Comparison of ENCODE assay signal across 14 mouse cellular contexts in genomic region chr2:38040845-38041244, GRCm38 (mm10).
DNase-seq lines count a peak whose midpoint lies in the region; ATAC-seq lines count a peak whose summit lies in the region.
"Had no signal": no experiment of that assay in that cellular context is flagged by ENCODE, and none has a peak within 500 bp of the region (broad histone marks: within the 10 kb centered on the region; RNA-seq: fewer than 3 reads in every experiment).

No protein-coding gene starts in this region.

- peaks cover 31% of the 10 kb centered on the region for H3K4me1 ChIP-seq in midbrain, embryonic 10.5 days
- H3K4me1 ChIP-seq in midbrain, embryonic 15.5 days: 0 out of 2 replicates have a peak, but pooled peaks cover 4% of the 10 kb centered on the region
- H3K4me1 ChIP-seq in embryonic facial prominence, embryonic 10.5 days: 0 out of 2 replicates have a peak, but pooled peaks cover 4% of the 10 kb centered on the region
- H3K4me1 ChIP-seq in kidney, embryonic 14.5 days (ENCODE audit: control insufficient read depth, insufficient read depth, low read length): 0 out of 2 replicates have a peak, but pooled peaks cover 3% of the 10 kb centered on the region
- H3K4me1 ChIP-seq: heart, embryonic 15.5 days; intestine, embryonic 15.5 days; lung, embryonic 15.5 days had no signal

- DNase-seq in midbrain, embryonic 10.5 days (ENCODE audit: low spot score): peak; percentile 50
- peak; percentile 38 for DNase-seq in embryonic facial prominence, embryonic 10.5 days (ENCODE audit: low spot score)
- DNase-seq in retina, embryonic 14.5 days (ENCODE audit: low spot score): peak; percentile 77
- no peak for DNase-seq in thymus, postnatal 25 days
- DNase-seq in lung, postnatal 14 days: no peak
- DNase-seq: gastrocnemius, postnatal 36 days; liver had no signal

- 22% methylated on average over 3 of the region's 3 CpGs for WGBS in midbrain, embryonic 10.5 days
- 24% methylated on average over 3 of the region's 3 CpGs for WGBS in midbrain, embryonic 15.5 days
- 35% methylated on average over 3 of the region's 3 CpGs for WGBS in embryonic facial prominence, embryonic 10.5 days
- WGBS in kidney, embryonic 14.5 days: 29% methylated on average over 3 of the region's 3 CpGs

- ATAC-seq in midbrain, embryonic 15.5 days (replicated peaks): no peak
- peak; percentile 94 for ATAC-seq in kidney, embryonic 14.5 days (ENCODE audit: low FRiP score, low TSS enrichment)
- ATAC-seq: intestine, embryonic 15.5 days had no signal

- H3K4me3 ChIP-seq in midbrain, embryonic 10.5 days: no peak overlapping the region
- H3K4me3 ChIP-seq in midbrain, embryonic 15.5 days: no peak overlapping the region
- no peak overlapping the region for H3K4me3 ChIP-seq in embryonic facial prominence, embryonic 10.5 days
- no peak overlapping the region for H3K4me3 ChIP-seq in kidney, embryonic 14.5 days (ENCODE audit: low read length)
- H3K4me3 ChIP-seq: heart, embryonic 15.5 days; intestine, embryonic 15.5 days; lung, embryonic 15.5 days; midbrain, embryonic 12.5 days had no signal

- H3K27ac ChIP-seq in midbrain, embryonic 10.5 days (replicated peaks): peak overlapping the region; percentile 53
- H3K27ac ChIP-seq in midbrain, embryonic 15.5 days: no peak overlapping the region
- H3K27ac ChIP-seq in embryonic facial prominence, embryonic 10.5 days (replicated peaks): no peak overlapping the region
- H3K27ac ChIP-seq in kidney, embryonic 14.5 days (ENCODE audit: low read depth, low read length): no peak overlapping the region
- H3K27ac ChIP-seq: heart, embryonic 15.5 days; intestine, embryonic 15.5 days; lung, embryonic 15.5 days; midbrain, embryonic 12.5 days; stomach, postnatal 0 days had no signal

- H3K4me2 ChIP-seq in midbrain, embryonic 15.5 days: no peak overlapping the region
- H3K4me2 ChIP-seq in kidney, embryonic 14.5 days (replicated peaks; ENCODE audit: low read depth, low read length): no peak overlapping the region
- H3K4me2 ChIP-seq: heart, embryonic 15.5 days; intestine, embryonic 15.5 days; lung, embryonic 15.5 days; midbrain, embryonic 12.5 days had no signal

- H3K36me3 ChIP-seq in midbrain, embryonic 10.5 days: no peaks in the 10 kb centered on the region
- H3K36me3 ChIP-seq in midbrain, embryonic 15.5 days (replicated peaks): no peaks in the 10 kb centered on the region
- H3K36me3 ChIP-seq in embryonic facial prominence, embryonic 10.5 days (replicated peaks): no peaks in the 10 kb centered on the region
- no peaks in the 10 kb centered on the region for H3K36me3 ChIP-seq in kidney, embryonic 14.5 days (ENCODE audit: control insufficient read depth, insufficient read depth, low read length)
- H3K36me3 ChIP-seq: heart, embryonic 15.5 days; intestine, embryonic 15.5 days; lung, embryonic 15.5 days; midbrain, embryonic 12.5 days had no signal

- no peaks in the 10 kb centered on the region for H3K9me3 ChIP-seq in midbrain, embryonic 10.5 days (replicated peaks)
- no peaks in the 10 kb centered on the region for H3K9me3 ChIP-seq in midbrain, embryonic 15.5 days
- H3K9me3 ChIP-seq in embryonic facial prominence, embryonic 10.5 days: no peaks in the 10 kb centered on the region
- no peaks in the 10 kb centered on the region for H3K9me3 ChIP-seq in kidney, embryonic 14.5 days (ENCODE audit: control insufficient read depth, low read length)
- H3K9me3 ChIP-seq: heart, embryonic 15.5 days; intestine, embryonic 15.5 days; lung, embryonic 15.5 days; midbrain, embryonic 12.5 days had no signal

- no peak overlapping the region for H3K9ac ChIP-seq in midbrain, embryonic 15.5 days
- H3K9ac ChIP-seq in kidney, embryonic 14.5 days (ENCODE audit: low read depth, low read length): no peak overlapping the region
- H3K9ac ChIP-seq: heart, embryonic 15.5 days; intestine, embryonic 15.5 days; lung, embryonic 15.5 days; midbrain, embryonic 12.5 days had no signal

- no peaks in the 10 kb centered on the region for H3K27me3 ChIP-seq in midbrain, embryonic 10.5 days (ENCODE audit: low read depth, poor library complexity, severe bottlenecking)
- H3K27me3 ChIP-seq in midbrain, embryonic 15.5 days (replicated peaks): no peaks in the 10 kb centered on the region
- H3K27me3 ChIP-seq in embryonic facial prominence, embryonic 10.5 days (replicated peaks; ENCODE audit: low read depth, poor library complexity, severe bottlenecking): no peaks in the 10 kb centered on the region
- H3K27me3 ChIP-seq in kidney, embryonic 14.5 days (ENCODE audit: control insufficient read depth, insufficient read depth, low read length): no peaks in the 10 kb centered on the region
- H3K27me3 ChIP-seq: heart, embryonic 15.5 days; intestine, embryonic 15.5 days; lung, embryonic 15.5 days; midbrain, embryonic 12.5 days had no signal

Comparison
In these comparisons a context has a peak if more than half of its experiments do, and no peak if none do; other contexts are left out.
1. DNase-seq: peak in midbrain, embryonic 10.5 days (single experiment), embryonic facial prominence, embryonic 10.5 days (single experiment) and retina, embryonic 14.5 days (single experiment); none in thymus, postnatal 25 days (single experiment) and lung, postnatal 14 days (single experiment).